Mouse (Mus musculus) neural tube, embryonic 11.5 days (tissue): ENCODE results near the gene Secisbp2l. TPM values are rescaled to one million over a fixed set of nuclear protein-coding genes. Genes with fewer than 3 reads are reported as not detected.

Experiments
- ATAC-seq: fragments of 200-750 bp; cut with Nextera tagmentation; 2 replicates; pipeline ENCODE4 v1.8.0; 2017; ENCODE audit warnings: moderate number of reproducible peaks, mild to moderate bottlenecking, moderate TSS enrichment, moderate library complexity; ENCODE audit not compliant: insufficient read depth, low FRiP score, low TSS enrichment
- DNase-seq: peaks from one replicate; pipeline ENCODE4 v3.0.0-alpha.2; 2015; ENCODE audit warnings: low spot score
- H3K27ac ChIP-seq: fragments of 300-500 bp; sonication (generic); 2 replicates; pipeline ENCODE4 v1.5.1; 2014; ENCODE audit warnings: low read depth, mild to moderate bottlenecking, low read length
- H3K27me3 ChIP-seq: fragments of 300-500 bp; sonication (generic); 2 replicates; pipeline ENCODE4 v1.6.1; 2014; ENCODE audit warnings: mild to moderate bottlenecking, low read length, mixed read lengths; ENCODE audit not compliant: control insufficient read depth, insufficient read depth
- H3K36me3 ChIP-seq: fragments of 300-500 bp; sonication (generic); 2 replicates; pipeline ENCODE4 v1.6.1; 2014; ENCODE audit warnings: mild to moderate bottlenecking, low read length, moderate library complexity, mixed read lengths; ENCODE audit not compliant: control insufficient read depth, insufficient read depth
- H3K4me1 ChIP-seq: fragments of 300-500 bp; sonication (generic); 2 replicates; pipeline ENCODE4 v1.6.1; 2014; ENCODE audit warnings: low read length, mixed read lengths; ENCODE audit not compliant: control insufficient read depth, insufficient read depth
- H3K4me2 ChIP-seq: fragments of 300-500 bp; sonication (generic); 2 replicates; pipeline ENCODE4 v1.6.1; 2014; ENCODE audit warnings: low read depth, mild to moderate bottlenecking, moderate library complexity
- H3K4me3 ChIP-seq: fragments of 300-500 bp; sonication (generic); 2 replicates; pipeline ENCODE4 v1.5.1; 2014; ENCODE audit warnings: low read depth, low read length
- H3K9ac ChIP-seq: fragments of 300-500 bp; sonication (generic); 2 replicates; pipeline ENCODE4 v1.6.1; 2014; ENCODE audit warnings: mild to moderate bottlenecking, low read length
- H3K9me3 ChIP-seq: fragments of 300-500 bp; sonication (generic); 2 replicates; pipeline ENCODE4 v1.6.1; 2016; ENCODE audit warnings: low read length; ENCODE audit not compliant: control insufficient read depth
- WGBS: fragments of 180-500 bp; shearing (Covaris S2); extraction: QIAGEN DNeasy Blood & Tissue Kit; methylation state at CpG from one replicate; pipeline ENCODE4 v1.1.7; 2014; 5-methylcytosine and 5-hydroxymethylcytosine counted together
- polyA plus RNA-seq: library from polyadenylated mRNA; unstranded; fragments of >200 nt; fragmentation: Nextera tagmentation; extraction: Ambion mirVana; gene quantifications from 2 replicates; pipeline ENCODE4 v1.2.1, GENCODE M21; 2014

Gene Secisbp2l
- 30.3 and 31.6 TPM in 2 replicates for polyA plus RNA-seq

DNA sequence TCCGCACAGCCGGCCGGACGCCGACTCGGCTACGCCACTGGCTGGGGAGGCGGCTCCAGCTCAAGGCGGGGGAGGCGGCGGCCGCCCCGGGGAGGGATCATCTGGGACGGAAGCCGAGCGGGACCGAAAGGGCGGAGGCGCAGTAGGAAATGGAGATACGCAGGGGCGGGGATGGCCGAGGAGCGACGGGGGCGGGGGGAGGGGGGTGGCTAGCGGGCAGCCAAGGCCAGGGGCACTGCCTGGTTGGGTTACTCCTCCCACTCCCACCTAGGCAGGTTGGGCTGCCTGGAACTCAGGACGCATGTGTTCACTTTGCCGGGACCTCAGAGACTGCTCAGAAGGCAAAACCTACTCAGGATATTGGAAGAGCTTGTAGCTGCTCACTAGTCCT is at the start of gene Secisbp2l:
Gene Secisbp2l (minus strand): TSS at position 152 of the 391 bp plus-strand sequence.
- Histone ChIP-seq H3K4me1 (no peaks in the 10 kb centered on the region; the same call in 1 of the 2 replicates), H3K27ac (peak within 1 kb of the TSS; percentile 73; the same call in 1 of the 2 replicates), H3K27me3 (no peaks in the 10 kb centered on the region), H3K4me2 (peak within 1 kb of the TSS; percentile 59), H3K4me3 (peak within 1 kb of the TSS; percentile 89), H3K9me3 (no peaks in the 10 kb centered on the region), H3K36me3 (no peaks in the 10 kb centered on the region), H3K9ac (peak within 1 kb of the TSS; percentile 90)
- ATAC-seq, result peak; percentile 97
- WGBS, result under 1% methylated on average over 27 of the region's 28 CpGs
- peak; percentile 90 for DNase-seq

DNA sequence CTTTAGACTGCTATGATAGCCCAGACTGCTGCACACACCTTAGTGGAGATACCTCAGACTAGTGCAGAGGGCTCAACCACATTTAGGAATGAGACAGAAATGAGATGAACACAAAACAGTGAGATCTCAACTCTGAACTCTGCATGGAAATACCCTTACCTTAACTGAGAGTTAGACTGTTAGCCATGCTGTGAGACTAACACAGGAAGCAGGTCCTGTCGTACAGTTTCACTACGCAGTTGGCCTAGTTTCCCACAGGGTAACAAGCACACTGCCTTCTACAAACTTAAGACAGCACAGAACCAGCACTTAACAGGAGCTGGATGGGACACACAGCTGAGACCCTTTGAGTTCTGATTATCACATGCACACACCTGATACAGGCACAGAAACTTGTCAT is 47.3 kb upstream of the Secisbp2l start:
- ATAC-seq (no peak), DNase-seq (no peak)
- H3K27ac ChIP-seq, result no peak overlapping the region
- peaks cover 13% of the 10 kb centered on the region for H3K36me3 ChIP-seq
- H3K4me2 ChIP-seq, result no peak overlapping the region
- WGBS, result 92% methylated on average over 2 of the region's 2 CpGs
- H3K9me3 ChIP-seq, result no peaks in the 10 kb centered on the region
- H3K9ac ChIP-seq, result no peak overlapping the region
- H3K27me3 ChIP-seq, result no peaks in the 10 kb centered on the region
- H3K4me3 ChIP-seq, result no peak overlapping the region
- H3K4me1 ChIP-seq, result no peaks in the 10 kb centered on the region

DNA sequence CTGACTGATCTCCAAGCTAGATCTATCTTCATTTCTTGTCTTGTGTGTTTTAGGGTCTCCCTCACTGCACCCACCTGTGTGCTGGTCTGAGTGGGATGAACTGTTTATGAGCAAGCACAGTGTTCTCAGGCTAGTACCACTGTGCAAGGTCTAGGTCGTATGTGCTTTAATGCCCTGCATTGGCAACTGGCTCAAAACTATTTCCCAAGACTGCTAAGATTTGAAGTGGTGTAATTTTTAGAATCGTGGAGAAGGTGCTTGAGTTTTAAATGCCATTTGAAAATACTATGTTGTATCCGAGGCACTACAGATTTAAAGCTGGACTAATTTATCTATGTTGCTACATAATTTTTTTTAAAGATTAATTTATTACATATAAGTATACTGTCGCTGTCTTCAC is 45.2 kb upstream of the Secisbp2l start:
- H3K27ac ChIP-seq, result no peak overlapping the region
- H3K4me3 ChIP-seq, result no peak overlapping the region
- no peaks in the 10 kb centered on the region for H3K27me3 ChIP-seq
- DNase-seq, result no peak
- no peak overlapping the region for H3K9ac ChIP-seq
- H3K9me3 ChIP-seq, result no peaks in the 10 kb centered on the region
- H3K4me2 ChIP-seq, result no peak overlapping the region
- peaks cover 9% of the 10 kb centered on the region for H3K36me3 ChIP-seq
- 86% methylated on average over 4 of the region's 4 CpGs for WGBS
- ATAC-seq, result no peak
- H3K4me1 ChIP-seq, result no peaks in the 10 kb centered on the region

DNA sequence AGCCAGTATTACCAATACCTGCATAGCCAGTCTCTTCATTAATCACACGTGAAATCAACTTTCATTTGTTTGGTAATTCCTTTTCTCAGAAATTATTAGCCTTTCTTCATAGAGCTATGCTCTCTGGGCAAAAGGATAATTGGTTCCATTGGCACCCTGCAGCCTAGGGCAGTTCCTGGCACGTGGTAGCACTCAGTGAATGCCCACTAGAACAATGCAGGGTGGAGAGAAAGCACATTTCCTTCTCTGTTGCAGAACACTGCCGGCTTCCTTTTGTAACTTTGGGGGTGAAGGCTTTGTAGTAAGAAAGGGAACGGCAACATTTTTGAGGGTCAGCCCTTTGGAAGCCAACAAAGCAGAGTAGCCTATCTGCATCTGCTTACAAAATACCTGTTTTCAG is 43.5 kb upstream of the Secisbp2l start:
- DNase-seq (no peak), ATAC-seq (no peak)
- H3K27me3 ChIP-seq, result no peaks in the 10 kb centered on the region
- 60% methylated on average over 4 of the region's 4 CpGs for WGBS
- H3K4me2 ChIP-seq, result no peak overlapping the region
- H3K9ac ChIP-seq, result no peak overlapping the region
- peaks cover 2% of the 10 kb centered on the region; the same call in 1 of the 2 replicates for H3K36me3 ChIP-seq
- no peaks in the 10 kb centered on the region for H3K4me1 ChIP-seq
- H3K27ac ChIP-seq, result no peak overlapping the region
- H3K9me3 ChIP-seq, result no peaks in the 10 kb centered on the region
- H3K4me3 ChIP-seq, result no peak overlapping the region

DNA sequence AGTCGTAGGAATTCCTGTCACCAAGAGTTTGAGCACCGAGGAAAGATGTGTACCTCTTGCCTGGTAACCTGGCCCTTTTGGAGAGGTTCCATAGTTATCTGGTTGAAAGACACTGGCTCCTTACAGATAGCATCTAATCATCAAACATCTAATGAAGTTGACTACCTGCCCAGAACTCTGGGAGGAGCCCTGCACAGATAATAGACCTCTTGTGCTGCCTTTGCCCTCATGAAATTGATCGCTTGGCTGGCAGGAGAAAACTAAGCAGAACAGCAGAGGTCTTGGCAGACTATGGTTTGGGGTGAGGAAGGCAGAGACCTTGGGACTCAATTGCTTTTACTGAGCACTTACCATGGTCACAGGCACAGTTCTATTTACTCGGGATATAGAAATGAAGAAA is 37.7 kb upstream of the Secisbp2l start:
- Histone ChIP-seq H3K36me3 (no peaks in the 10 kb centered on the region), H3K4me3 (no peak overlapping the region), H3K4me1 (no peaks in the 10 kb centered on the region), H3K9ac (no peak overlapping the region), H3K27me3 (no peaks in the 10 kb centered on the region), H3K27ac (no peak overlapping the region), H3K9me3 (no peaks in the 10 kb centered on the region), H3K4me2 (no peak overlapping the region)
- no peak for DNase-seq
- ATAC-seq, result no peak
- 88% methylated on average over 4 of the region's 4 CpGs for WGBS

DNA sequence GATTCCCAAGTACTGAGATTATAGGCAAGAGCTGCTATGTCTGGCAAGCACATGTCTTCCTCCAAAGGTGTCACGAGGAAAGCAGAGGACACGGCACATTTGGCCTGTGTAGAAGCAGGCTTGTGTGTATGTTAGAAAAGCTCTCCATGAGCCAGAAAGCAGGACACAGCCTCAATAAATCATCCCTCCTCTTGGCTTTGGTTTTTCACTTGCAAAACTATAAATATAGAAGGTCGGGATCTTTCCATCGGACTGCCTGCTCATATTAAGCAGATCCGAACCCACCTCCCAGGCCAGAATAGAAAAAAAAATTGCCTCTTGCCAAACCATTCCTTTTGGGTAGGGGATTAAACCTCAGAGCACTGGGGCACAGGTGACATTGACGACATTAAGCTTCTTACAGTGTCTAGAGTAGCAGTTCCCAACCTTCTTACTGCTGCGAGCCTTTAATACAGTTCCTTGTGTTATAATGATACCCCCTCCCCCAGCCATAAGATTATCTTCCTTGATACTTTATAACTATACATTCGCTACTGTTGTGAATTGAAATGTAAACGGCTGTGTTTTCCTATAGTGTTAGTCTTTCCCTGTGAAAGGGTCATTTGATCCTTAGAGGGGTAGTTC is 31.4 kb upstream of the Secisbp2l start:
- no peak overlapping the region for H3K4me2 ChIP-seq
- DNase-seq, result no peak
- H3K27ac ChIP-seq, result no peak overlapping the region
- H3K9me3 ChIP-seq, result no peaks in the 10 kb centered on the region
- no peaks in the 10 kb centered on the region for H3K4me1 ChIP-seq
- no peak overlapping the region for H3K9ac ChIP-seq
- no peaks in the 10 kb centered on the region for H3K27me3 ChIP-seq
- no peak for ATAC-seq
- 64% methylated on average over 9 of the region's 9 CpGs for WGBS
- no peaks in the 10 kb centered on the region for H3K36me3 ChIP-seq
- no peak overlapping the region for H3K4me3 ChIP-seq

DNA sequence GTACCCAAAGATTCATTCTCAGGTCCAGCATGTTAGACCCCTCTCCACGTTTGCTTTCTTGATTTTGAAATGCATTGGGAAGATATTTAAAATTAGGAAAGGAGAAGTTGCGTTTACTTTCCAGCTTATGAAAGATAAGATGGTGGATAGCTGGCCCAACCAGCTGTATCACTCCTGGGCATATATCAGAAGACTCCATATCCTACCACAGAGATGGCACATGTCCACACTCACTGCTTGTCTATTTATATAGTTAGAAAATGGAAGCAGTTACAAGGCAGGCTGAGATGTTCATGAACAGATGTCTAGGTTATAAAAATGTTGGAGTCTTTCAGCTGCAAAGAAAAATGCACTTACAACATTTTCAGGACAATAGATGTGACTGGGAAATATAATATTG is 28.7 kb upstream of the Secisbp2l start:
- no peak overlapping the region for H3K4me2 ChIP-seq
- no peaks in the 10 kb centered on the region for H3K27me3 ChIP-seq
- no peak for DNase-seq
- no peaks in the 10 kb centered on the region for H3K4me1 ChIP-seq
- no peaks in the 10 kb centered on the region for H3K36me3 ChIP-seq
- no peaks in the 10 kb centered on the region for H3K9me3 ChIP-seq
- H3K9ac ChIP-seq, result no peak overlapping the region
- no peak for ATAC-seq
- no peak overlapping the region for H3K27ac ChIP-seq
- 84% methylated on average over 2 of the region's 2 CpGs for WGBS
- no peak overlapping the region for H3K4me3 ChIP-seq

DNA sequence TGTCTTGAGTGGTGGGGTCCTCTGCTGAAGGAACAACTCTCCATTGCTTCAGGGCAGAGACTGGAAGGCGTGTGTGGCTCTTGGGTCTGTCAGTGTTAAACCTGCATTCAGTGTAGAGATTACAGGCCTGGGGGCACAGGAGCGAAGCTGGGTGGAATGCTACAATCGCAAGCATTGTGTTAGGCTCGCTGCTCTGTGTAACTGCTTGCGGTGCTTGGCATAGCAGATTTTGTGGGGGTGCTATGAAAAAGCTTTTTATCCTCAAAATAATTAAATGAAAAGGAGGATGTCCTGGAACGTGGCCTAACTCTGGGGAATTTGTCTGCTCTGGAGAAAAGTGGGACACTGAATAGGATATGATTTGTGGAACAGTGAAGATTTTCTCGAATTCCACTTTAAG is 26.9 kb upstream of the Secisbp2l start:
- no peak for DNase-seq

DNA sequence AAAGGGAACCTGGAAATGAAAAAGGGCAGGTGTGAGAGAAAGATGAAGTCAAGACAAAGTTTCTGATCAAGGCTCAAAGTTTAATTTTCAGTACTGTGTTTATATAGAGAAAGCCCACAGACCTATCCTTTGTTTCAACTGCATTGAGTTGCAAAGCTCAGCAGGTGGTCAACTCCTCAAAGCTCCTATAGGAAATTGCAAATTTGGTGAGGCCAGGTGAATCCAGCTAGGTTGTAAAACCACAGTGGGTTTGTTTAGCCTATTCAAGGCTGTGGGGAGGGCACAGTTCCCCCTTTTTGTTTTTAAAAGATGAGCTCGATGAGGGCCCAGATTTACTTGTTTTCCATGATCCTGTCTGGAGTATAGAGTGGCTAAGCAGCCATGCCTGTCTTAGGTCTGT is 23.2 kb upstream of the Secisbp2l start:
- Histone ChIP-seq H3K4me3 (no peak overlapping the region), H3K4me2 (no peak overlapping the region), H3K27me3 (no peaks in the 10 kb centered on the region), H3K36me3 (no peaks in the 10 kb centered on the region), H3K9ac (no peak overlapping the region), H3K27ac (no peak overlapping the region), H3K4me1 (no peaks in the 10 kb centered on the region), H3K9me3 (no peaks in the 10 kb centered on the region; the same call in 1 of the 2 replicates)
- ATAC-seq (no peak), DNase-seq (no peak)
- 32% methylated on average over 1 of the region's 1 CpGs for WGBS

More for the DNA sequence above, 26.9 kb upstream of the Secisbp2l start:
- Histone ChIP-seq H3K9me3 (no peaks in the 10 kb centered on the region; the same call in 1 of the 2 replicates), H3K36me3 (no peaks in the 10 kb centered on the region), H3K9ac (no peak overlapping the region), H3K27me3 (no peaks in the 10 kb centered on the region), H3K4me1 (no peaks in the 10 kb centered on the region), H3K27ac (no peak overlapping the region), H3K4me3 (no peak overlapping the region), H3K4me2 (no peak overlapping the region)
- WGBS, result 83% methylated on average over 7 of the region's 7 CpGs
- ATAC-seq, result no peak
